In the genomic region with DNA sequence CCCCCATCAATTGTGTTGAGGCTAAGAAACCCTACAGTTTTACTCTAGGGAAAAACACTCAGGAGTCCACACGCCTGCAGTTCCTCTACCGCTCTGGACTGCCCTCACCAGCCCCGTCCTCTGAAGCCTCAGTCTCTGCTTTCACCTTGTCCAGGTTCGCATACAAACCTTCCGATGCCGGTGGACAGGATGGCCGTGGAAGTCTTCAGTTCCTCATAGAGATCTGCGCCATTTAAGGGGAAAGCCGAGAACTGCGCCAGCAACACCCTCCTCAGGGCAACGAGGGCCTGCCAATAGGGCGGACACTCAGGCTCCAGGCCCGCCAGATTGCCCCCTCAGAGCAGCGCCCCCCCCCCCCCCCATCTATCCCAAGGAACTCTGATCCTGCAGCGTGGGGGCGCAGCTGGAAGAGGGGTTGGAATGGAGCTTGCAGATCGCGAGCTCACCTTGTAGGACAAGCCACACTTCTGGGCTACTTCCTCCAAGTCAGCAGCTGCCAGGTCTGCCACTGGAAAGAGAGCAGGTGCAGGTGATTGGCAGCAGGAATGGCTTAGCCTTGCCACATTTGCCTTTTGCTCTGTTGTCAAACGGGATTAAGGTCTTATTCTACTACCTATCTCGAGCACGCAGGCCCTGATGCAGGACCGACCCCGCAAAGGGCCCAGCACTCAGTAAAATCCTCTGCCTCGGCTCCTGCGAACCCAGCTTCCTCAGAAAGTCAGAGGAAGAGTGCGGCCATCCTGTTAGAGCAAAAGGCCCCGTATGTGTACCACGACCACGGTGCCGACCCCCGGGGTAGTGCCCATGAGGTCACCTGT, we compare ENCODE assay signal across 8 mouse cellular contexts. TPM values are rescaled to one million over a fixed set of nuclear protein-coding genes. Genes with fewer than 3 reads are reported as not detected.
DNase-seq lines count a peak whose midpoint lies in the region; ATAC-seq and TF ChIP-seq lines count a peak whose summit lies in the region.

No protein-coding gene starts in this region.

- H3K4me2 ChIP-seq in kidney, embryonic 15.5 days = peak overlapping the region; percentile 84

- no peaks in the 10 kb centered on the region for H3K27me3 ChIP-seq in thymus, adult 2 months (ENCODE audit: control insufficient read depth, insufficient read depth, low read length)
- H3K27me3 ChIP-seq in kidney, embryonic 15.5 days = peaks cover 18% of the 10 kb centered on the region
- peaks cover 11% of the 10 kb centered on the region for H3K27me3 ChIP-seq in megakaryocyte, embryonic 14.5 days (replicated peaks)

- H3K9ac ChIP-seq in kidney, embryonic 15.5 days = peak overlapping the region; percentile 72

- DNase-seq in thymus, adult 2 months = no peak
- no peak for DNase-seq in thymus, postnatal 25 days
- DNase-seq in brain, embryonic 14.5 days (ENCODE audit: low read depth) = peak; percentile 53
- DNase-seq in forelimb bud, embryonic 11.5 days (ENCODE audit: low read depth, low spot score) = peak; percentile 16
- DNase-seq in thymus, postnatal 14 days = peak; percentile 53
- DNase-seq in layer of hippocampus, postnatal 36 days = no peak

- H3K4me3 ChIP-seq in thymus, adult 2 months (ENCODE audit: control insufficient read depth, insufficient read depth, low read length) = peak overlapping the region; percentile 88
- peak overlapping the region; percentile 74 for H3K4me3 ChIP-seq in kidney, embryonic 15.5 days (replicated peaks)
- H3K4me3 ChIP-seq in megakaryocyte, embryonic 14.5 days (replicated peaks) = peak overlapping the region; percentile 98

- H3K9me3 ChIP-seq in kidney, embryonic 15.5 days (replicated peaks) = no peaks in the 10 kb centered on the region
- no peaks in the 10 kb centered on the region for H3K9me3 ChIP-seq in megakaryocyte, embryonic 14.5 days

- H3K27ac ChIP-seq in thymus, adult 2 months (ENCODE audit: control insufficient read depth, insufficient read depth, low read length) = peak overlapping the region; percentile 63
- H3K27ac ChIP-seq in kidney, embryonic 15.5 days = peak overlapping the region; percentile 79

- peaks cover 19% of the 10 kb centered on the region for H3K4me1 ChIP-seq in thymus, adult 2 months (replicated peaks; ENCODE audit: control insufficient read depth, insufficient read depth, low read length)
- H3K4me1 ChIP-seq in kidney, embryonic 15.5 days = peaks cover 20% of the 10 kb centered on the region
- peaks cover 51% of the 10 kb centered on the region for H3K4me1 ChIP-seq in megakaryocyte, embryonic 14.5 days

- ATAC-seq in kidney, embryonic 15.5 days (replicated peaks; ENCODE audit: low FRiP score) = peak; percentile 57

- 3% methylated on average over 31 of the region's 31 CpGs for WGBS in thymus, adult 2 months
- 5% methylated on average over 31 of the region's 31 CpGs for WGBS in kidney, embryonic 15.5 days

- no peak for TF ChIP-seq POLR2A in thymus, adult 2 months (IDR thresholded peaks at IDR 0.05; ENCODE audit: control insufficient read depth, extremely low read depth, insufficient read depth, low read length, poor library complexity)
- no peak for TF ChIP-seq POLR2A in brain, embryonic 14.5 days (IDR thresholded peaks at IDR 0.05; ENCODE audit: borderline replicate concordance, extremely low read depth, insufficient read depth, insufficient read length, poor library complexity, severe bottlenecking)

- no peak for TF ChIP-seq CTCF in thymus, adult 2 months (IDR thresholded peaks at IDR 0.05; ENCODE audit: borderline replicate concordance, control insufficient read depth, extremely low read depth, insufficient read depth, low read length, poor library complexity)
- no peak for TF ChIP-seq CTCF in brain, embryonic 14.5 days (IDR thresholded peaks at IDR 0.05; ENCODE audit: borderline replicate concordance, extremely low read depth, insufficient read depth, insufficient read length)

- H3K36me3 ChIP-seq in thymus, adult 2 months (ENCODE audit: control insufficient read depth, insufficient read depth, low read length) = no peaks in the 10 kb centered on the region
- no peaks in the 10 kb centered on the region for H3K36me3 ChIP-seq in kidney, embryonic 15.5 days
- H3K36me3 ChIP-seq in megakaryocyte, embryonic 14.5 days (replicated peaks; ENCODE audit: low read length) = peaks cover 20% of the 10 kb centered on the region

RNA-seq across cellular contexts. Expression of gene Rad51d, which starts 0.7 kb away (rescaled TPM):
- polyA plus RNA-seq in thymus, adult 2 months (2012; rRNA removed) = 22.0 and 22.6 TPM in 2 replicates
- polyA plus RNA-seq in brain, embryonic 14.5 days (2012; rRNA removed) = 9.5 and 9.7 TPM in 2 replicates
- polyA plus RNA-seq in kidney, embryonic 15.5 days (2015; fragmentation: Nextera tagmentation; extraction: Ambion mirVana) = 11.1 and 13.9 TPM in 2 replicates
- 1.3 and 11.6 TPM in 2 replicates for polyA plus RNA-seq in megakaryocyte, embryonic 14.5 days (2012; ENCODE audit: insufficient read depth, low replicate concordance)
- total RNA-seq in layer of hippocampus, postnatal 36 days (2021) = 10 to 100 TPM; 14.1 to 15.7 TPM

RNA-seq across cellular contexts. Expression of gene Fndc8, which starts 2.2 kb away (rescaled TPM):
- polyA plus RNA-seq in thymus, adult 2 months (2012; rRNA removed) = 0.23 and 0.36 TPM in 2 replicates
- polyA plus RNA-seq in brain, embryonic 14.5 days (2012; rRNA removed) = 0.03 TPM in 1 of 2 replicates, not detected in the other
- polyA plus RNA-seq in kidney, embryonic 15.5 days (2015; fragmentation: Nextera tagmentation; extraction: Ambion mirVana) = 0.18 and 0.39 TPM in 2 replicates
- polyA plus RNA-seq in megakaryocyte, embryonic 14.5 days (2012; ENCODE audit: insufficient read depth, low replicate concordance) = not detected in 2 replicates
- not detected for total RNA-seq in layer of hippocampus, postnatal 36 days (2021)

RNA-seq across cellular contexts. Expression of gene Nle1, which starts 18.5 kb away (rescaled TPM):
- 81.4 and 85.8 TPM in 2 replicates for polyA plus RNA-seq in thymus, adult 2 months (2012; rRNA removed)
- 59.1 and 92.3 TPM in 2 replicates for polyA plus RNA-seq in brain, embryonic 14.5 days (2012; rRNA removed)
- polyA plus RNA-seq in kidney, embryonic 15.5 days (2015; fragmentation: Nextera tagmentation; extraction: Ambion mirVana) = 34.9 and 40.0 TPM in 2 replicates
- 24.4 and 25.1 TPM in 2 replicates for polyA plus RNA-seq in megakaryocyte, embryonic 14.5 days (2012; ENCODE audit: insufficient read depth, low replicate concordance)
- 10 to 100 TPM; 44.6 to 49.0 TPM for total RNA-seq in layer of hippocampus, postnatal 36 days (2021)

RNA-seq across cellular contexts. Expression of gene Rffl, which starts 18.7 kb away (rescaled TPM):
- 13.4 and 16.3 TPM in 2 replicates for polyA plus RNA-seq in thymus, adult 2 months (2012; rRNA removed)
- polyA plus RNA-seq in brain, embryonic 14.5 days (2012; rRNA removed) = 5.7 and 7.6 TPM in 2 replicates
- polyA plus RNA-seq in kidney, embryonic 15.5 days (2015; fragmentation: Nextera tagmentation; extraction: Ambion mirVana) = 22.3 and 23.6 TPM in 2 replicates
- 5.6 and 33.5 TPM in 2 replicates for polyA plus RNA-seq in megakaryocyte, embryonic 14.5 days (2012; ENCODE audit: insufficient read depth, low replicate concordance)
- total RNA-seq in layer of hippocampus, postnatal 36 days (2021) = 10 to 100 TPM; 10.7 to 11.7 TPM

RNA-seq across cellular contexts. Expression of gene Unc45b, which starts 20.6 kb away (rescaled TPM):
- 1.2 and 7.1 TPM in 2 replicates for polyA plus RNA-seq in thymus, adult 2 months (2012; rRNA removed)
- polyA plus RNA-seq in brain, embryonic 14.5 days (2012; rRNA removed) = 1.1 and 1.5 TPM in 2 replicates
- 6.0 and 7.1 TPM in 2 replicates for polyA plus RNA-seq in kidney, embryonic 15.5 days (2015; fragmentation: Nextera tagmentation; extraction: Ambion mirVana)
- not detected in 2 replicates for polyA plus RNA-seq in megakaryocyte, embryonic 14.5 days (2012; ENCODE audit: insufficient read depth, low replicate concordance)
- total RNA-seq in layer of hippocampus, postnatal 36 days (2021) = 1 to 10 TPM; 1.6 to 2.3 TPM

Comparison
In these comparisons a context has a peak if more than half of its experiments do, and no peak if none do; other contexts are left out.
1. DNase-seq: peak in brain, embryonic 14.5 days (single experiment), forelimb bud, embryonic 11.5 days (single experiment) and thymus, postnatal 14 days (single experiment); none in thymus, adult 2 months (single experiment), thymus, postnatal 25 days (single experiment) and layer of hippocampus, postnatal 36 days (0 of 2).
2. Peak in every context shown above with its lines, with median percentiles within 50 percentile points of each other: H3K4me3 ChIP-seq.